Mouse (Mus musculus) erythroid progenitor cell, adult 5-6 weeks (primary cell): Measurements from ENCODE around the gene Gm49368. TPM values are rescaled to one million over a fixed set of nuclear protein-coding genes. Genes with fewer than 3 reads are reported as not detected.

Experiments
- ATAC-seq: replicated peaks from 2 replicates; pipeline ENCODE4 v1.8.0; 2016; ENCODE audit warnings: moderate number of reproducible peaks, mild to moderate bottlenecking, moderate TSS enrichment, inconsistent platforms; ENCODE audit not compliant: poor library complexity, low FRiP score, severe bottlenecking
- total RNA-seq, 2 experiments: library from RNA; stranded (forward) in 1 of 2; stranded (reverse) in 1 of 2; fragments of 150-400 nt in 1 of 2; fragments of 186-747, 209-891 nt in 1 of 2; gene quantifications; 2 replicates each; pipeline versions ENCODE4 v1.2.3 to v1.2.4; 2015 to 2017; ENCODE audit warnings: low replicate concordance in 2 of 2

The Gm49368 gene
- total RNA-seq, 2 experiments from 2014 or later = not detected

DNA sequence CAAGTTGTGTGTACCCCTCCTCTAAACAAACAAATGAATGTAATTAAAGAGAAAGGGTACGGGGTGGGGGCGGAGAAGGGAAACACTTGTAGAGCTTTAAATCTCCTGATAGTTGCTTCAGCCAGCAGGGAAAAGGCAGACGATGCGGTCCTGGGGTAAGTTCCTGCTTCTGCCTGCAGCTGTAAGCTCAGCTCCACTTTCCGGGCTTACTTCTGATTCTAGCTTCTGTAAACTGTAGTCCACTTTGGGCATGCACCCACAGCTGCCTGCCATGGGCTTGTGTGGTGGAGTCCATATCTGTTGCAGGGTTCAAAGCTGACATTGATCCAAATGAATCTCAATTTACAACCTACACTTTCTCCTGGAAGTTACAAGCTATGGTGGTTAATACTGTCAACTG is 9.4 kb upstream of the Gm49368 start:
- ATAC-seq = no peak

DNA sequence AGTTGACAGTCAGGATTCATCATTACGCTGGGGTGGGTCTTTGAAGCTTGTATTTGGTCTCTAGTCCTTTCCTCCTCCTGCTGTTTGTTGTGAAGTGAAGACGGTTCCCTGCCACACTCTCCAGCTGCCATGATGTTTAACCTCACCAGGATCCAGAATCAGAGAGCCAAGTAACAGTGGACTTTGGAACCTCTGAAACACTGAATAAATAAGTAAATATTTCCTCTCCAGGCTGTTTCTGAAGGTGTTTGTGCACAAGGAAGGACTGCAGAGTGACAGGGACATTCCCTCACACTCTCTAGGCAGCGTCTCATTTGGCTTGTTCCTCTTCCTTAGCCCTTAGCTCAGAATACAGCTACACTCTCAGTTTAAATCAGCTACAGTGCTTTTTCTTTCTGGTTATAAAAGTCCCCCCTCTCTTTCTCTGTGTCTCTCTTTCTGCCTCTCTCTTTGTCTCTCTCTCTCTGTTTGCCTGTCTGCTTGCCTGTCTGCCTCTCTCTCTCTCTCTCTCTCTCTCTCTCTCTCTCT is 5.5 kb upstream of the Gm49368 start:
- ATAC-seq = no peak

DNA sequence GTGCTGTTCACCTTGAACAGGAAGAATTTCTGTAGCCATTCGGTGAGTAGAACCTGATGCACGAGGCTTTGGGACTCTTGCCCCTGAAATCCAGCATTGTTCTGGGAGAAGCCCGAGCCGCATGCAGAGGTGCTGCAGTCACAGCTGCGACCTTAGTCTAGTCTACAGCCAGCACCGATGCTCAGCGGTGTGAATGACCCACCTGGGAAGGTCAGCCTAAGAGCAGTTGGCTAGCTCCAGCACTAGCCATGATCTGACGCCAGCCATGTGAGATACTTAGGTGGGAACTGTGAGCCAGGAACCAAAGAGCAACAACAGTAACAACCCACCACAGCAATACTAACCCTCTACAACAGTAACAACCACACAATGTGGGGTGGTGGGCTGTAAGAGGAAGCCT is 4.6 kb upstream of the Gm49368 start:
- no peak for ATAC-seq

DNA sequence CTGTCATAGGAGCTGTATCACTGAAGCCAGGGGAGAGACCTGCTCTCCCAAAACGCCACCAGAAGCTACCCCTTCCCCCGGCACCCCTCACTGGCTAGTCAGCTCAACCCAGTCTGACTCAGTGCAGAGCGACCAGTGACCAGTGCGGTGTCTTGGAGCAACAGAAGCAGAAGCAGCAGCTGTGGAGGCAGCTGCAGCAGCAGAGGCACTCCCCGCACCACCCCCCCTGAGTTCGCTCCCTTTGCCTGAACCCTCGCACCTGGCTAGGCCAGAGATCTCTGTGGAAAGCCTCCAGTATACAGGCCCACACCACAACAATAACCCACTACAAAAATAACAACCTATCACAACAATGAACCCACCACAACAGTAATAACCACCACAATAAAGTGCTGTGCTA is 3.9 kb upstream of the Gm49368 start:
- no peak for ATAC-seq

DNA sequence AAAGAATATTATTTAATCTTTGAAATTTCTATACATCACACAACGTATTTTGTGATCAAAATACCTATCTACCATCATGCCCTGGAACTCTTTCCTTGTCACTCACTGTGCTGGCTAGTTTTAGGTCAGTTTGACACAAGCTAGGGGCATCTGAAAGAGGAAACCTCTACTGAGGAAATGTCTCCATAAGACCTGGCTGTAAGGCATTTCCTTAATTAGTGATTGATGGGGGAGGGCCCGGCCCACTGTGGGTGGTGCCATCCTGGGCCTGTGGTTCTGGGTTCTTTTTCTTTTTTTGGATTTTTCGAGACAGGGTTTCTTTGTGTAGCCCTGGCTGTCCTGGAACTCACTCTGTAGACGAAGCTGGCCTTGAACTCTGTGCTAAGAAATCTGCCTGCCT is 3.4 kb upstream of the Gm49368 start:
- no peak for ATAC-seq

DNA sequence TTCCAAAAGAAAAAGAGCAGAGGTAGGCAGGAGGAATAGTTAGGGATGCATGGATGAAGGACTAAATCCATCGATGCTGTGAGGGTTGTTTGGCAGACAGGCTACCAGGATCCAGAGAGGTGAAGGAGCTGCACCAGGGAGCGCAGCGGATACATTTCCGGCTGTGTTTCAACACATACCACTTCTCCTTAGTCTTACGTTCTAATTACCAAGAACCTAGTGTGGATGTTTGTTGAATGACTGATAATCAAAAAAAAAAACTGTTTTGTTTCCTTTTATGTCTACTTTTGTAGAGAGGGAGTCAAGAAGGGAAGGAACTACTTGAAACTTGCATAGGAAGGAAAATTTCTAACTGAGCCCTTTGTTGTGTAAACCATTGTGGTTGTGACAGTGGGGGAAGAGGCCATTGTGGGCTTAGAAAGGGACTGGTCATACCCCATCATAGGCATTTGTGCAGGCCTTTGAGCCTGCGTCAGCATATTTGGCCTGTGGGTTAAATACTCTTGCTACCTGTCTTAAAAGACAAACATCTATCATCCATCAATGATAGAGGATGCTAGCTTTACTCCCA is 813 bp downstream of the Gm49368 start:
- no peak for ATAC-seq

DNA sequence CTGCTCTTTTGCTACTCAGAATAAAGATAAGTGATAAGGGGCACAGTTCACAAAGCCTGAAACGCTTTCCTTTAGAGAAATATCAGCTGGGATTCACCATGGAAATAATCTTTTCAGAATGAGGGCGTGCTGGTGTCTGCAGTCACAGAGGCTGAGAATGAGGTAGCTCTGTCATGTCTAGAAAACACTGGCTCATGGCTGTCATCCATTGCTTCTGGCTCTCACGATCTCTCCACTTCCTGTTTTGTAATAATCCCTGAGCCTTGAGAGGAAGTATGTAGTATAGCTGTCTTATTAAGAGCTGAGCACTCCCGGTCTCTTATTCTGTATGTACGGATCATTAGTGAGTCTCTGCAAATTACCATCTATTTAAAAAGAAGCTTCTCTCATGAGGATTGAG is 3.1 kb downstream of the Gm49368 start:
- no peak for ATAC-seq

DNA sequence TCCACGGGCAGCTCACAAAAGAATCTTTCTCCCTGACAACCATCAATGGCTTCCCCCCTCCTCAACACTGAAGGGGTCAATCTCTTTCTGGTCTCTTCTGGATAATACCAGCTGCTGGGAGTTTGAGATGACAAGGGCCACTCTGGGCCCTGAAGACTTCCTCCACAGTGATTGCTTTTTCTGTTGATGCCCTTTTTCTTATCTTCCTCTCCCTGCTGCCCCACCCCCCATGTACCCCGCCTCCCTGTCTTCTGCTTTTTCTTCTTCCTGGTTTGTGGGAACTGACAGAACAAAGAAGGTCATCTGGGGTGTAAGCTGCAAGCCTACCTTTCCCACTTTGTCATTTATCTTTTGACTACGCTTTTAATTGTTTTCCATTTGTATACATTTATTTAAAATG is 5.4 kb downstream of the Gm49368 start:
- no peak for ATAC-seq

DNA sequence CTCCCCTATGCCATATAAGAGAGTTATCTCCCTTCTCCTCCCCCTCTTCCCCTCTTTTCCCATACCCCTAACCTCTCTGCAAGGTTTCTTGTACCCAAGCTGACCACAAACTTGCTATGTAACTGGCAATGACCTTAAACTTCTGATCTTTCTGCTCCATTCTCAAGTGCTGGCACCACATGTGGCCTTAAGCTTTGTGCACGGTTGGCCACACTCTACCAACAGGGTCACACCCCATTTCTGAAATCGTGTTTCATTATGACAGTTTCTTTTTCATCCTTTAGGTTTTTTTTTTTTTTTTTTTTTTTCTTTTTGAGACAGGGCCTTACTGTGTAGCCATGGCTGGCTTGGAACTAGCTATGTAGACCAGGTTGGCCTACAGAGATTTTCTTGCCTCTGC is 7.4 kb downstream of the Gm49368 start:
- ATAC-seq = no peak

DNA sequence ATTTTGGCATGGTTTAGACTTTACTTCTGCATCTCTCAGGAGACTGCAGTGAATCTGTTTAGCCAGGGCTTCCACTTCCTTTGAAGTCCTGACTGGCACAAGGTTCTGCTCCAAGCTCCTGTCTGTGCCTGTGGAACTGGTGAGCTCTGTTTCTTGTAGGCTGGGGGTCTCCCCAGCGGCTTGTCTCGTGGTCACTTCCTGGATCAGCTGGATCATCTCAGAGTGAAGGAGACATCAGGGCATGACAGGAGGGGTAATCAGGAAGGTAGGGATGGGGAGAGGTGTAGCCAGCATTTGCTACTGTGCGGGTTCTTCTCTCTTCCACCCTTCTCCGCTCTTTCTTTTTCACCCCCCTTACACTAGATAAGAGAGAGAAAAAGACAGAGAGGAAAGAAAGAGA is 9.3 kb downstream of the Gm49368 start:
- no peak for ATAC-seq

DNA sequence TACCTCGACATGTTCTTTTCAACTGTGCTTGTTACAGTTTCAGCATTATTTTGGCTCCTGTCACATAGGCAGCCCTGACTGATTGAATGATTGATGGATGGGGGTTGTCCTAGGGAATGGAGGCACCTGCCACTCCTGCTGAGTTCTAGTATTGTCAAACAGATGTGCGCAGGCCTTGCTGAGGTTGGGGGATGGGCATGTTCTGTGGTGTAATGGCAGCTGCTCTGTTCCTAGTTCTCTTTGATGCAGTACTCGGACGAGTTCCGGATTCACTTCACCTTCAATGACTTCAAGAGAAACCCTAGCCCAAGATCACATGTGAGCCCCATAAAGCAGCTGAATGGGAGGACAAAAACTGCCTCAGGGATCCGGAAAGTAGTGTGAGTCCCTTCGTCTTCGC is 17.5 kb downstream of the Gm49368 start:
- ATAC-seq = no peak

DNA sequence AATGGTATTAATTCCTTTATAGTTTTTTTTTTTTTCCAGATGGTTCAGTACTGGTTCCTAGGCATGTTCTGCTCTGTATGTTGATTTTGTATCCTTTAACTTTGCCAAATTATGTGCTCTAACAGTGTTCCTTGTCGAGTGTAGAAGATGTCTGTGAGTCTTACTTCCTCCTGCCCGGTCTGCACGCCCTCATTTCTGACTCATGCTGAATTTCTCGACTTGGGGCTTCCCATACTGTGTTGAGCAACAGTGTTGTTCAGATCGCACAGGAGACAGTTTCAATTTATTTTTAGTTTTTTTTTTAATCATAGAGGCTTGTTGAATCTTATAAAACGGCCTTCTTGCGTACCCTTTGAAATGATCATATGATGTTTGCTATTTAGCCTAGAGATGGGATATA is 26.7 kb downstream of the Gm49368 start:
- ATAC-seq = no peak

DNA sequence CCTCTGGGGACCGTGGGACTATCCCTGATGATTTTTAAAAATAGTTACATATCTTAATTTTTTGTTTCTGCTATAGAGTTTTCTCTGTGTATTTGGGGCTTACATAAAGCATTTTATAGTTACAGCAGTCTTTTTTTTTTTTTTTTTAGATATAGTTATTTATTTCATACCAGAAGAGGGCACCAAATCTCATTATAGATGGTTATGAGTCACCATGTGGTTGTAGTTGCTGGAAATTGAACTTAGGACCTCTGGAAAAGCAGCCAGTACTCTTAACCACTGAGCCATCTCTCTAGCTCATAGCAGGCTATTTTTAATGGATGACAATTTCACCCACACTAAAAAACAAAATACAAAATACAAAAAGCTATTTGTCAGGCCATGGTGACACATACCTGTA is 35.7 kb downstream of the Gm49368 start:
- no peak for ATAC-seq

DNA sequence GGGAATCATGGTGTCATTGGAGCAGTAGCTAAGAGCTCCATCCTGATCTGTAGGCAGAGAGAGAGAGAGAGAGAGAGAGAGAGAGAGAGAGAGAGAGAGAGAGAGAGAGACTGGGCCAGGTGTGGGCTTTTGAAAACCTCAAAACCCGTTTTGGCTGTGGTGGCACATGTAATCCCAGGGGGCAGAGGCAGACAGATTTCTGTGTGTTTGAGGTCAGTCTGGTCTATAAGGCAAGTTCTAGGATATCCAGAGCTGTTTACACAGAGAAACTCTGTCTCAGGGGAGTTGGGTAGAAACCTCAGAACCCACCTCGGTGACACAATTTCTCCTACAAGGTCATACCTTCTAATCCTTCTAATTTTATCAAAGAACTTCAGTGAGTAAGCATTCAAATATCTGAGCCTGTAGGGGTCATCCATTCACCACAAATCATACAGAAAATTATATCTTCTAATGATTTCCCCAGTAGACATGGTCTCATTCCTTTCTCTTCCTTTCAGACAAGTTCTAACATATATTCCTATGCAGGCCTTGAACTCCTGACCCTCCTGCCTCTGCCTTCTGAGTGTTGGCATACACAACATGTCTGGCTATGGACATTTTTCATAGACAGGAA is 38.4 kb downstream of the Gm49368 start:
- no peak for ATAC-seq

DNA sequence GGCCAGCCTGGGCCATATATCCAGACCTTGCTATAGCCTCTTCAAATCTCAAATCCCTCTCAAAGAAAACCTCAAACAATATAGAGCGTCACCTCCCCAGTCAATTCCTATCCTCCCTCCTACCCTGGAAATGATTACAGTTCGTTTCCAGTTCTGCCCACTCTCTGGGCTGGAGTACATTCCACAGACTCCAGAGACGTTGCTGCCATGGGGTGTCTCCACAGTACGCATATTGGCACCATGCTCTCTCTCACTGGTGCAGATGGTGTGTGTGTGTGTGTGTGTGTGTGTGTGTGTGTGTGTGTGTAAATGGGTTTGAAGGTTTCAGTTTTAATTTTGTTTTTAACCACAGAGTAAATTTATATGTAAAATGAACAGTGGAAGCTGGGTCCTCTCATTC is 42.8 kb downstream of the Gm49368 start:
- ATAC-seq = no peak

DNA sequence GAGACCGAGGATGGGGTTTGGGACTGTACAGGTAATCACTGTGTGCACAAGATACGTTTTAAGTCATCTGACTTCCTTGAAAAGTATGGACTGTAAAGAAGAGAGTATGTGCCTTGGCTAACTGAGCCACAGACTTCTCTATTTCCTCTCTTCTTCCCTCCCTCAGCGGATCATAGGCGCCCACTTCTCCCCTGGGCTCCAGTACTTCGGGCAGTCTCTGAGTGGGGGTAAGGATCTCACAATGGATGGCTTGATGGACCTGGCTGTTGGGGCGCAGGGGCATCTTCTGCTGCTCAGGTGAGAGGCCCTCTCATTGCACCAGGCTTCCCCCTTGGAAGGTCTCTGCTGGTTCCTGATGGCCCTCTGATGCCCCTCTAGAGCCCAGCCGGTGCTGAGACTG is 45.0 kb downstream of the Gm49368 start:
- no peak for ATAC-seq

DNA sequence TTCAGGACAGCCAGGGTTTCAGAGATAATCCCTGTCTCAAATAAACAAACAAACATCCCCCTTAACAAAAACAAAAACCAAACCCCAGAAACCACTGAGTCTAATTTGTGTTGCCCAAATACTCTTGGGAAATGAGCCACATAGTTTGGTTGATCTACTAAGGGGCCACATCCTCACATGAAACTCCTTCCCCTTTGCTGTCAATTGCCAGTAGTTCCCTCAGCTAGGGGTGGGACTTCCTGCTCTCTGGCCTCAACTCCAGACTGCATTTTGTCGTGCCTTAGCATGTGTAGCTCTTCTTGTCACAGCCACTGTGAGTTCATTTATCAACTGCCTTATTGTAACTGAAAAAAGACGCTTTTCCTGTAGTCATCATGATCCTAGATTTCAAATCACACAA is 47.8 kb downstream of the Gm49368 start:
- no peak for ATAC-seq

DNA sequence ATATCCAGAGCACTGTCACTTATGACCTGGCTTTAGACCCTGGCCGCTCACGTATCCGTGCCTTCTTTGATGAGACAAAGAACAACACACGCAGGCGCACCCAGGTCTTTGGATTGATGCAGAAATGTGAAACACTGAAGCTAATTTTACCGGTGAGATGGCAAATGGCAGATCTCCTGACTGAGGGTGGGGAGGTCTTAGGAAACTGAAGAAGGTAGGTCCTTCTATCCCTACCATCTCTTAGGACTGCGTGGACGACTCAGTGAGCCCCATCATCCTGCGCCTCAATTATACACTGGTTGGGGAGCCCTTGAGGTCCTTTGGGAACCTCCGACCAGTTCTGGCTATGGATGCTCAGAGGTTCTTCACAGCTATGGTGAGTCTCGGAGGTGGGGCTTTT is 49.6 kb downstream of the Gm49368 start:
- ATAC-seq = no peak

DNA sequence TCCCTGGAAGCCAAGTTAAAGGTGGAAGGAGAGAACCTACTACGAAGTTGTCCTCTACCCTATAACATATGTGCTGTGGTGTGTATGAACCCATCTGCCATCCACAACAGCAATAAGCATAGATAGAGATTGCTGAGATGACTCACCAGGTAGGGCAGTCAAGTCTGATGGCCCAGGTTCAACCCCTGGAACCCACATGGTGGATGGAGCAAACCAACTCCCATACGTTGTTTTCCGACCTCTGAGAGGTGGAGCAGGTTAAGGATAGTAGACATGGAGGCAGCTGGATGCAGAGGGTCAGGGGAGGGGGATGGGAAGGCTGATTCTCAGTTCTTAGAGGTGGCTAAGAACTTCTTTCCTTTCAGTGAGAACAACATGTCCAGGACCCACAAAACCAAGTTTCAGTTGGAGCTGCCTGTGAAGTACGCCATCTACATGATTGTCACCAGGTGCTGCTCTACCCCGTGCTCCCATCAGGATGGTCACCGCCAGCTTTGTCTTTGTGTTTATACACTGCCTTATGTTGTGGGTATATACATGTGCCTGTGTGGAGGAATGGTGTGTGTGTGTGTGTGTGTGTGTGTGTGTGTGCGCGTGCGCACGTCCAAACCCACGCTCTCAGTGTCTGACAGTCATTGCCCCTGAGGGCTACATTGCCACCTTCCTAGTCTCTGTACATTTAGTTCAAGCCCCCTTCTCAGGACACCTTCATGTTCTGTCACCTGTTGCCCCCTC is 52.1 kb downstream of the Gm49368 start:
- no peak for ATAC-seq

DNA sequence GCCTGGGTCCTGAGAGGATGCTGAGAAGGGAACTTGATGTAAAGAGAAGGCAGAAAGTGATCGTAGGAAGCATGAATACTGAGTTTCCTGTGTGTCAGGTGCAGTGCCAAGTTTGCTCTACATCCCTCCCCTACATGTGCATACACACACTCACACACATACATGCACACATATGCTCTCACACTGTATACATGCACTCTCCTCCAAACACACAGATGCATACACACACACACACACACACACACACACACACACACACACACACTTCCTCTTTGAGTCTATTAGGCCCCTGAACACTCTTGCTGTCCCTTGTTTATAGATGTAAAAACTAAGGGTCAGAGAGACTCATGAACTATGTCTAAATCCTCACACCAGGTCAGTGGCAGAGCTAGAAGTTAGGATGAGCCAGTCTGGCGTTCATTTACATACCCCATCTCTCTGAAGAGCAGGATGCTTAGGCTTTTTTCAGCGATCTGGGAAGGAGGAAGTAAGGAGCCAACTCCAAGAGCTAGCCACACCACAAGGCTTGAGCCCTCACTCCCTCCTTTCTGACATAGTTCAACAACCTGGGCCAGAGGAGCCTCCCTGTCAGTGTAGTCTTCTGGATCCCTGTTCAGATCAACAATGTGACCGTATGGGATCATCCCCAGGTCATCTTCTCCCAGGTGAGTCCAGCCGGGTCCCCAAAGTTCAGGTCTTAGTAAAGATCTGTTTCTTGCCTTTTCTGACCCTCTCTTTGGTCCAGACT is 52.9 kb downstream of the Gm49368 start:
- no peak for ATAC-seq

DNA sequence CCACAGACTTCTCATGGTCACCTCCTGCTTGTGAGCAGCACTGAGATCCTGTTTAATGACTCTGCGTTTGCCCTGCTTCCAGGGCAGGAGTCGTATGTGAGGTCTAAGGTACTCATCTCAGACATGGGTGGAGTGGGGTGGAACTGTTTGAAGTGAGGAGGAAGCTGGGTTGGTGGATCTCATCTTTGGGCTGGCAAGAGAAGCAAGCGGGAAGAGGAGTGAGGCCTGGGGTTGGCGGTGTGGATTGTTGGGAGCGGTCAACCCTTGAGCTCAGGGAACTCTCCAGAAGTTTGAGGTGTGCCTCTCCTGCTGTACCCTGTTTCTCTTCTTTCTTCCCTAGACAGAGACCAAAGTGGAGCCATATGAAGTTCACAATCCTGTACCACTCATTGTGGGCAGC is 53.9 kb downstream of the Gm49368 start:
- ATAC-seq = no peak
